Mouse (Mus musculus) kidney, adult 2 months (tissue): ENCODE results near the gene Pum1.

Experiments
- CTCF ChIP-seq: fragments of 200-500 bp; conservative IDR thresholded peaks from 2 replicates; pipeline ENCODE4 v1.5.1; 2011; ENCODE audit warnings: low read depth, mild to moderate bottlenecking, control low read depth, low read length, moderate library complexity, mixed read lengths; ENCODE audit not compliant: insufficient read depth, insufficient read length
- POLR2A ChIP-seq: fragments of 200-500 bp; IDR thresholded peaks from one replicate; pipeline ENCODE4 v1.6.1; 2011; ENCODE audit warnings: low read depth, low read length, control low read depth

DNA sequence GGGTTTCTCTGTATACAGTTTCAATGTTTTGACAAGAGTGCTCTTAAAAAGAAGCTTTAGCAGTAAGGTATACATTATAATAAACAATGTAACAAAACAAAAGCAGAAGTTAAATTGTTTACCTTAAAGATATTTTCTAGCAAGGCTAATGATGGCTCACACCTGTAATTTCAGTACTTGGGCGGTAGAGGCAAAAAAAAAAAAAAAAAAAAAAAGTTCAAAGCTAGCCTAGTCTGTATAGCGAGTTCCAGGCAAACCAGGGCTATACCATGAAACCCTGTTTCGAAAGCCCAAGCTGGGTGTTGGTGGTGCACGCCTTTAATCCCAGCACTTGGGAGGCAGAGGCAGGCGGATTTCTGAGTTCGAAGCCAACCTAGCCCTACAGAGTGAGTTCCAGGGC is 3.7 kb upstream of the Pum1 start:
- no peak for TF ChIP-seq CTCF
- no peak for TF ChIP-seq POLR2A
